Mouse (Mus musculus) myocyte (in vitro differentiated cells): ENCODE measurements around the gene Med8. TPM values are rescaled to one million over a fixed set of nuclear protein-coding genes. Genes with fewer than 3 reads are reported as not detected.

Experiments
- H3K27me3 ChIP-seq: one replicate; pipeline ENCODE4 v1.6.1; 2011; ENCODE audit not compliant: control insufficient read depth, insufficient read depth, insufficient read length
- H3K36me3 ChIP-seq: one replicate; pipeline ENCODE4 v1.6.1; 2011; ENCODE audit not compliant: control insufficient read depth, insufficient read depth
- H3K4me2 ChIP-seq: one replicate; pipeline ENCODE4 v1.6.1; 2011; ENCODE audit warnings: low read depth, control low read depth
- H3K4me3 ChIP-seq: one replicate; pipeline ENCODE4 v1.5.1; 2011; ENCODE audit warnings: mild to moderate bottlenecking, control low read depth, moderate library complexity
- H3K79me2 ChIP-seq: one replicate; pipeline ENCODE4 v1.6.1; 2011; ENCODE audit not compliant: control insufficient read depth, insufficient read depth
- H3ac ChIP-seq: one replicate; pipeline ENCODE4 v1.6.1; 2011; ENCODE audit not compliant: control insufficient read depth, insufficient read length
- CEBPB ChIP-seq: IDR thresholded peaks from 2 replicates; pipeline ENCODE4 v1.6.1; 2011; ENCODE audit warnings: mild to moderate bottlenecking, moderate library complexity; ENCODE audit not compliant: poor library complexity, insufficient read depth, severe bottlenecking
- E2F4 ChIP-seq: IDR thresholded peaks from one replicate; pipeline ENCODE4 v1.6.1; 2011; ENCODE audit warnings: mild to moderate bottlenecking, control low read depth, moderate library complexity; ENCODE audit not compliant: insufficient read depth
- MAX ChIP-seq: IDR thresholded peaks from one replicate; pipeline ENCODE4 v1.6.1; 2011; ENCODE audit warnings: low read depth, mild to moderate bottlenecking, control low read depth
- MYOD1 ChIP-seq, 3 experiments: IDR thresholded peaks; one replicate each; pipeline ENCODE4 v1.6.1; 2011; ENCODE audit warnings: control low read depth in 2 of 3, low read depth in 2 of 3, mild to moderate bottlenecking in 2 of 3, moderate library complexity in 1 of 3; ENCODE audit not compliant: insufficient read length in 2 of 3, control insufficient read depth in 1 of 3
- MYOG ChIP-seq, 3 experiments: IDR thresholded peaks; one replicate each; pipeline ENCODE4 v1.6.1; 2011; ENCODE audit warnings: control low read depth in 2 of 3, low read depth in 2 of 3, mild to moderate bottlenecking in 2 of 3; ENCODE audit not compliant: insufficient read length in 2 of 3, control insufficient read depth in 1 of 3, insufficient read depth in 1 of 3
- POLR2A ChIP-seq: IDR thresholded peaks from one replicate; pipeline ENCODE4 v1.6.1; 2011; ENCODE audit warnings: low read depth, mild to moderate bottlenecking, control low read depth, moderate library complexity; ENCODE audit not compliant: insufficient read length
- POLR2AphosphoS2 ChIP-seq: IDR thresholded peaks from one replicate; pipeline ENCODE4 v1.6.1; 2011; ENCODE audit warnings: low read depth, control low read depth; ENCODE audit not compliant: insufficient read length
- REST ChIP-seq: IDR thresholded peaks from one replicate; pipeline ENCODE4 v1.6.1; 2011; ENCODE audit warnings: mild to moderate bottlenecking, control low read depth, moderate library complexity; ENCODE audit not compliant: insufficient read depth, insufficient read length
- SRF ChIP-seq: IDR thresholded peaks from one replicate; pipeline ENCODE4 v1.6.1; 2011; ENCODE audit warnings: low read depth; ENCODE audit not compliant: control insufficient read depth, insufficient read length
- TCF12 ChIP-seq: IDR thresholded peaks from one replicate; pipeline ENCODE4 v1.6.1; 2011; ENCODE audit warnings: mild to moderate bottlenecking, control low read depth; ENCODE audit not compliant: poor library complexity, insufficient read depth, severe bottlenecking
- TCF3 ChIP-seq: IDR thresholded peaks from one replicate; pipeline ENCODE4 v1.6.1; 2011; ENCODE audit warnings: low read depth, control low read depth; ENCODE audit not compliant: insufficient read length
- USF1 ChIP-seq: IDR thresholded peaks from one replicate; pipeline ENCODE4 v1.6.1; 2011; ENCODE audit warnings: low read depth, mild to moderate bottlenecking, control low read depth, moderate library complexity
- polyA plus RNA-seq: library from polyadenylated mRNA; unstranded; fragments of >200 nt; fragmentation: generic; extraction: Trizol; gene quantifications from one replicate; pipeline ENCODE4 v1.2.1, GENCODE M21; 2012; ENCODE audit warnings: missing spikeins

The Med8 gene
- polyA plus RNA-seq, 1 experiment = 78.6 TPM

DNA sequence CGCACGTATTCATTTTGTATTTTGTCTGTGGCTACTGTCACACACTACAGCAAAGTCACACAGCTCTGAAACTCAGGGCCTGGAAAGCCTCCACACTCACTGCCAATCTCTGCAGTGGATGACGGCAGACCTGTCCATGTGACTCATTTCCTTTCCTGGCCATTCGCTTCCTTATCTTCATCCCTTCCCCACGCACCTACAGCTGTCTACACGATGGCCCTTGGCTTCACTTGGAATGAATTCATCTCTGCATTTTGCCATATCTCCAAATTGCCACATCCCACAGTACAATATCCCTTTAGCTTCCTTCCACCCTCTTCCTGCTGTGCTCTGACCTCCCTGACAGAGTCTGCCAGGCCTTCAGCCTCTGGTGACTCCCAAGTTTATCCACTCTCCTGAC is 14.6 kb upstream of the Med8 start:
- Histone ChIP-seq H3K36me3 (peaks cover 29% of the 10 kb centered on the region), H3K4me3 (no peak overlapping the region), H3K27me3 (no peaks in the 10 kb centered on the region), H3K4me2 (no peak overlapping the region), H3K79me2 (no peaks in the 10 kb centered on the region), H3ac (no peak overlapping the region)
- TF ChIP-seq MYOD1 (IDR thresholded peaks at IDR 0.05; ENCODE audit: control insufficient read depth in 1 of 3, insufficient read length in 2 of 3, low read depth in 2 of 3) (no peak), POLR2AphosphoS2 (no peak), CEBPB (no peak), TCF12 (no peak)

DNA sequence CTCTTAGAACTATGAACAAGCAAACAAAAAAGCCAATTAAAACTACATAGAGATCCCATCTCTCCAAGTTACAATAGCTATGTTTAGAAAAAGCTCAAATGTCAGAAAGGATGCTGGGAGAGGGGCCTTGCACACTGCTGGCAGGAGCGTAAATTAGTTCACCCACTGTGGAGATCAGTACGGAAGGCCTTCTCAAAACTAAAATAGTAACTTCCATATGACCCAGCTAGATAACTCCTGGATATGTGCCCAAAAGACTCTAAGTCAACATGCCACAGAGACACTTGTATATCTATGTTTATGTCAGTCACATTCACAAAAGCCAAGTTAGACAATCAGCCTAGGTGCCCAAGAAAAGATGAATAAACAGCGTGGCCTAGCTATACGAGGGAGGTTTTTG is 13.8 kb upstream of the Med8 start:
- Histone ChIP-seq H3ac (no peak overlapping the region), H3K36me3 (peaks cover 29% of the 10 kb centered on the region), H3K27me3 (no peaks in the 10 kb centered on the region), H3K79me2 (no peaks in the 10 kb centered on the region), H3K4me3 (no peak overlapping the region), H3K4me2 (no peak overlapping the region)
- TF ChIP-seq REST (no peak), TCF12 (no peak), CEBPB (no peak)

DNA sequence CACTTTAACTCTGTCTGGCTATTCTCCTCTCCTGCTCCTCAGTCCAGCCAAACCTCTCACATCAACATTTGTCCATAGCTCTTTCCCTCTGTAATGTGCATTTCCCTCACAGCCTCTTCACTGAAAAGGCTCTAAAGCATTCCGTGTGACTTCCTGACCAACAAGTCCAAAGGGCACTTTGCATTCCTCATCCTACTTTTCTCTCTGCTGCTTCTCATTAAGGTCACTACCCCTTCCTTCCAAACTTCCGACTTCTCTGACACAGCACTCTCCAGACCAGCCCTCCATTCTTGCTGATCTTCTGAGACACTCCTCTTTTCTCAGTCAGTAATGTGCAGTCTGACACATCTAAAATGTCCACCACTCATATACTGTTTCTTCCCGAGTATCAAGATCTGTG is 12.7 kb upstream of the Med8 start:
- H3ac ChIP-seq = no peak overlapping the region
- H3K79me2 ChIP-seq = no peaks in the 10 kb centered on the region
- TF ChIP-seq TCF3 (no peak), E2F4 (no peak), MYOD1 (IDR thresholded peaks at IDR 0.05; ENCODE audit: control insufficient read depth in 1 of 3, insufficient read length in 2 of 3, low read depth in 2 of 3) (no peak), TCF12 (no peak), SRF (no peak), REST (no peak), MYOG (IDR thresholded peaks at IDR 0.05; ENCODE audit: control insufficient read depth in 1 of 3, insufficient read depth in 1 of 3, insufficient read length in 2 of 3, low read depth in 2 of 3) (no peak), POLR2A (no peak), CEBPB (no peak), MAX (no peak), USF1 (no peak), POLR2AphosphoS2 (no peak)
- no peak overlapping the region for H3K4me3 ChIP-seq
- H3K36me3 ChIP-seq = peaks cover 34% of the 10 kb centered on the region
- no peaks in the 10 kb centered on the region for H3K27me3 ChIP-seq
- no peak overlapping the region for H3K4me2 ChIP-seq

DNA sequence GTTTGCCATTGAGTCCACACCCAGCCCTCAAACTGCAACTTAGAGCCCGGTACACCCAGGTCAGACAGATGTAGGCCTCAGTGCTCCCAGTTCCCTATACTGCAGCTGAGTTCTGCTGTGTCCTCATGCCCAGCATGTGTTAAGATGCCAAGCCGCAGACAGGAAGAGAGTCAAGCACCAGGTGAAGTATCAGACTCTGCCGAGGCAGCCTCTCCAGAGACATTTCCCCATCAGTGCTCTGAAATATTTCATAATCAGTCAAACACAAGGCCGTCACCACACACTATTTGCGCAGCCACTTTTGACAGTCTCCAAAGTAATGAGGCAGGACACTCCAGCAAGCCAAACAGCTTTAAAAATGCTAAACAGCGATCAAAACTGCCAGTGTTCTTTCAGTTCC is 10.7 kb upstream of the Med8 start:
- H3ac ChIP-seq = no peak overlapping the region
- TF ChIP-seq SRF (no peak), POLR2AphosphoS2 (no peak)
- peaks cover 31% of the 10 kb centered on the region for H3K36me3 ChIP-seq
- no peak overlapping the region for H3K4me3 ChIP-seq
- H3K4me2 ChIP-seq = no peak overlapping the region
- no peaks in the 10 kb centered on the region for H3K79me2 ChIP-seq
- H3K27me3 ChIP-seq = no peaks in the 10 kb centered on the region

DNA sequence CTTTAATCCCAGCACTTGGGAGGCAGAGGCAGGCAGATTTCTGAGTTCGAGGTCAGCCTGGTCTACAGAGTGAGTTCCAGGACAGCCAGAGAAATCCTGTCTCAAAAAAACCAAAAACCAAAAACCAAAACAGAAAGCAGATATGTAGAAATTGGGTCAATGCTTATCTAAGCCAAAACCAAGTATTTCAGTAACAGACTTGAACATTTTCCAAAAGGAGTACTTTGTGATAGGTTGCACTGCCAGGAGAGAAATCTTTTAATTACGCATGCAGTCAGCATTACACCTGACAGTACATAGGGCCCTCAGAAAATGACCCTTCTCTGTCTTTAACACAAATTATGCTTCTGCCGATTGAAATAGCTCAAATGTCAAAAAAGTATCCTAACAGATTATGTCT is 7.7 kb upstream of the Med8 start:
- Histone ChIP-seq H3K79me2 (no peaks in the 10 kb centered on the region), H3K4me3 (no peak overlapping the region), H3K4me2 (no peak overlapping the region), H3K36me3 (peaks cover 29% of the 10 kb centered on the region), H3K27me3 (no peaks in the 10 kb centered on the region), H3ac (no peak overlapping the region)
- TF ChIP-seq MYOG (IDR thresholded peaks at IDR 0.05; ENCODE audit: control insufficient read depth in 1 of 3, insufficient read depth in 1 of 3, insufficient read length in 2 of 3, low read depth in 2 of 3) = no peak
- no peak for TF ChIP-seq MYOD1 (IDR thresholded peaks at IDR 0.05; ENCODE audit: control insufficient read depth in 1 of 3, insufficient read length in 2 of 3, low read depth in 2 of 3)
- no peak for TF ChIP-seq POLR2AphosphoS2
- TF ChIP-seq REST = no peak
- no peak for TF ChIP-seq SRF
- no peak for TF ChIP-seq E2F4
- no peak for TF ChIP-seq USF1
- TF ChIP-seq MAX = no peak
- no peak for TF ChIP-seq CEBPB
- TF ChIP-seq TCF3 = no peak
- no peak for TF ChIP-seq TCF12

DNA sequence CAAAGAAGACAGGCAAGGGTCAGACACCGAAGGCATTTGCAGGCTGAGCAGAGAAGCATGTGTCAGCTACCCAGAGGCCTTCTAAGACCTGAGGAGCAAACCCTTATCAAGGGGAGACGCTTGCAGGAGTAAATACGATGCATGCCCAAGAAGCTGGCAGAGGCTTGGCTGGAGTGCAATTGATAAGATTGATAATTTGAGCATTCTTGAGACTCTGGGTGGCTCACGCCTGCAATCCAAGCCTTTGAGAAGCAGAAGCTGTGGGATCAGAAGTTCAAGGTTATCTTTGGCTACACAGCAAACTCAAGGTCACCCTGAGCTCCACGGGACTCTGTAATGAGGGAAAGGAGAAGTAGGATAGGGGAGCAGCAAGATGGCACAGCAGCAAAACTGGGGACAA is 7.2 kb upstream of the Med8 start:
- TF ChIP-seq E2F4 (no peak), MYOD1 (IDR thresholded peaks at IDR 0.05; ENCODE audit: control insufficient read depth in 1 of 3, insufficient read length in 2 of 3, low read depth in 2 of 3) (no peak), REST (no peak), TCF12 (no peak), MYOG (IDR thresholded peaks at IDR 0.05; ENCODE audit: control insufficient read depth in 1 of 3, insufficient read depth in 1 of 3, insufficient read length in 2 of 3, low read depth in 2 of 3) (no peak), CEBPB (no peak), MAX (no peak), SRF (no peak), TCF3 (no peak), POLR2A (no peak), POLR2AphosphoS2 (no peak), USF1 (no peak)
- Histone ChIP-seq H3ac (no peak overlapping the region), H3K27me3 (no peaks in the 10 kb centered on the region)

More for the DNA sequence above, 7.2 kb upstream of the Med8 start:
- Histone ChIP-seq H3K79me2 (peaks cover 3% of the 10 kb centered on the region), H3K4me3 (no peak overlapping the region), H3K4me2 (no peak overlapping the region), H3K36me3 (peaks cover 24% of the 10 kb centered on the region)
